Mouse (Mus musculus) G1E-ER4 (cell line): ENCODE results near the gene Gng8. TPM values are rescaled to one million over a fixed set of nuclear protein-coding genes. Genes with fewer than 3 reads are reported as not detected.

Experiments used
- GATA1 ChIP-seq: IDR thresholded peaks from one replicate; pipeline ENCODE4 v1.8.0; 2012; ENCODE audit warnings: low read length, inconsistent platforms
- polyA plus RNA-seq: library from polyadenylated mRNA; stranded (reverse); fragments of >175 nt; gene quantifications from 2 replicates; pipeline ENCODE4 v1.2.3, GENCODE M21; 2012

The Gng8 gene
- not detected in 2 replicates for polyA plus RNA-seq

- no peak for TF ChIP-seq GATA1
Measured at GRCm38 (mm10) chr7:16891641-16892351, at the start of gene Gng8. Gng8 (plus strand) TSS chr7:16891786.

GRCm38 (mm10) chr7:16842645-16843063 lies 48.9 kb upstream of the Gng8 start, which contains the start of gene Prkd2:
Prkd2 (plus strand) TSS chr7:16842902.
- TF ChIP-seq GATA1: no peak

DNA sequence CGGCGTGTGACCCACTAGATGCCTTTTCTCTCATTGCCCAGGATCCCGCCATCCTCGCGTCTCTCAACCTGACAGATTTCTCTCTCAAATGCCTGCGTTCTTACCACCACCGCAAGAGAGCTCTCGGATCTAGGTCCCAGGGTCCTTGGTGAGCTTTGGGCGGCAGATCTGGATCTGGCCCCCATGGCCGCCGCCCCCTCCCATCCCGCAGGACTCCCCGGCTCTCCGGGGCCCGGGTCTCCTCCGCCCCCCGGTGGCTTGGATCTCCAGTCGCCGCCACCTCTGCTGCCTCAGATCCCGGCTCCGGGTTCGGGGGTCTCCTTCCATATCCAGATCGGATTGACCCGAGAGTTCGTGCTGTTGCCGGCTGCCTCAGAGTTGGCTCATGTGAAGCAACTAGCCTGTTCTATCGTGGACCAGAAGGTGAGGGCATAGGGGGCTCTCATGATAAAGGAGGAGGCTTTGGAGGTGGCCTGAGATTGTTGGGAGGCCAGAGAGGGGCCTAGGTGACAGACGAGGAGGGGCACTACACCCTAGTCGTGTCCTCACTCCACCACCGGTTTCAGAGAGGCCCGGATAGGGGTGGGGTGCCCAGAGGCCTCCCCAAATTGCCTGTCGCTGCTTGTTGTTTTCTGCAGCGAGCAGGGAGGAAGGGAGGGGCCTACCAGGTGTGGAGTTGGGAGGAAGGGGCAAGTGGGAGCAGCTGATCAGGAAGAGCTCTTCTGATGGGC lies 48.0 kb upstream of the Gng8 start:
- no peak for TF ChIP-seq GATA1

- TF ChIP-seq GATA1: no peak
Measured at GRCm38 (mm10) chr7:16844696-16845071, 46.9 kb upstream of the Gng8 start.

GRCm38 (mm10) chr7:16845072-16845819 lies 46.3 kb upstream of the Gng8 start:
- TF ChIP-seq GATA1: no peak

GRCm38 (mm10) chr7:16845820-16846167 lies 45.8 kb upstream of the Gng8 start:
- no peak for TF ChIP-seq GATA1

GRCm38 (mm10) chr7:16846775-16847174 lies 44.8 kb upstream of the Gng8 start:
- no peak for TF ChIP-seq GATA1

- TF ChIP-seq GATA1: no peak
Measured at GRCm38 (mm10) chr7:16847507-16847906, 44.1 kb upstream of the Gng8 start.

- no peak for TF ChIP-seq GATA1
Measured at GRCm38 (mm10) chr7:16848579-16848978, 43.0 kb upstream of the Gng8 start.

DNA sequence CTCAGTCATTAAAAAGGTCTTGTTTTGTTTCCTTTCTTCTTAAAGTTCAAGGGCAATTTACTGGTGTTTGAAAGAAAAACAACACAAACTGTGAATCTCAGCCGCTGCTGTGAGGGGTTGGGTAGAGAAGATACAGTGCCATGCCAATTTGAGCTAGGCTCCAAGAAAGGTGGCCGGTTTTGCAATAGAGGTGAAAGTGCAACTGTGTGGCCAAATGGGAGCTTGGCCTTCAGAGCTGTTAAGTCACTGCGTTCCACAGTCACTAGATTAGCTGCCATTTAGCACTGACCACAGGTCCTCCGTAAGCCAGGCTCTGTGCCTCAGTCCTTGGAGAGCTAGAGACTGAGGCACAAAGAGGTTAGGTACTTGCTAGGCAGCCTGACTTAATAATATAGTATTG lies 40.0 kb upstream of the Gng8 start:
- TF ChIP-seq GATA1: no peak

DNA sequence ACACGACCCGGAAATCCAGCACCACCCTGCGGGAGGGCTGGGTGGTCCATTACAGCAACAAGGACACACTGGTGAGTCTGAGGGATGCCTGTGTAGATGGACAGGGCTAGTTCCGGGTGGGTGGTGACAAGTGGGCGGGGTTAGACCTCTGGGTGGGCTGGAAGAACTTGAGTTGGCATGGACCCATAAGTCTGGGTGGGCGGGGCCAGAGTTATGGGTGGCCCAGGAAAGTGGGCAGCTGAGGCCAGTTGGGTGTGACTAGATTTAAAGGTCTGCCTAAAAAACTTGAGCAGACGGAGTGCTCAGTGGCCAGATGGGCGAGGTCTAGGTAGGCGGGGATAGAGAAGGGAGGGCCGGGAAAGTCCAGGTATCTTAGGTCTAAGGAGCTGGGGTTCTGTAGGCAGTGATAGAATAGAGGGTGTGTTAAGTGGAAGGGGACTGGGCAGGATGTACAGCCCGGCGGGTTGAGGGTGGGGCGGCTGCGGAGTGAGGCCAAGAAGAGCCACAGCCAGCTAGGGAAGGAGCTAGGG lies 38.2 kb upstream of the Gng8 start:
- no peak for TF ChIP-seq GATA1

DNA sequence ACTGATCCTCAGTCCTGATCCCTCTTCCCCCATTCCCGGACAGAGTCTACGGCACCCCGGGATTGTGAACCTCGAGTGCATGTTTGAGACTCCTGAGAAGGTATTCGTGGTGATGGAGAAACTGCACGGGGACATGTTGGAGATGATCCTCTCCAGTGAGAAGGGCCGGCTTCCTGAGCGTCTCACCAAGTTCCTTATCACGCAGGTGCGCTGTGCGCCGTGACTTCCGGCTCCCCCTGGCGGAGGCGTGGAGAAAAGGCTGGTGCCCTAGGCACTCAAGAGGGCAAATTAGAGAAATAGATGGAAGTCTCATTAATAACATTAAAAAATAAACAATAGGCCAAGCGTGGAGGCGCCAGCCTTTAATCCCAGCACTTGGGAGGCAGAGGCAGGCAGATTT lies 33.2 kb upstream of the Gng8 start:
- TF ChIP-seq GATA1: no peak

DNA sequence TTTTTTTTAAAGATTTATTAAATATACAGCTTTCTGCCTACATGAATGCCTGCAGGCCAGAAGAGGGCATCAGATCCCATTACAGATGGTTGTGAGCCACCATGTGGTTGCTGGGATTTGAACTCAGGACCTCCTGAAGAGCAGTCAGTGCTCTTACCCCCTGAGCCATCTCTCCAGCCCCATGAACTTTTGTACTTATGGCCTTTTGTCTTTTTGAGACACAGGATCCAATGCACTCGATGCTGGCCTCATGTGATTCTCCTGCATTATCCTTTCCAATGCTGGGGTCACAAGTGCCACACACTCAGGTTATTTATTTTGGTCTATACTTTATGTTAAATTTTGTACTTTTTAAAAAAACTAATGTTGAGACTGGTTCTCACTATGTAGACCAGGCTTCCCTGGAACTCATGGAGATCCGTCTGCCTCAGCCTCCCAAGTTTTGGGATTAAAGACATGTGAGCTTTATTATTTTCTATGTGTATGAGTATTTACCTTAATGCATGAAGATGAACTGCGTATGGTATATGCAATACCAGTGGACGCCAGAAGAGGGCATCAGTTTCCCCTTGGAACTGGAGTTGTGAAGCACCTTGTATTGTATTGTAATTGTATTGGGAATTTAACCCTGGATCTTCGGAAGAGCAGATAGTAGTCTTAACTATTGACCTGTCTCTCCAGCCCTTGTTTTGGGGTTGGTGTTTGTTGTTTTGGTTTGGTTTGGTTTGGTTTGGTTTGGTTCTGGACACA lies 31.5 kb upstream of the Gng8 start:
- no peak for TF ChIP-seq GATA1

- no peak for TF ChIP-seq GATA1
Measured at GRCm38 (mm10) chr7:16867488-16867887, 24.1 kb upstream of the Gng8 start.

- no peak for TF ChIP-seq GATA1
Measured at GRCm38 (mm10) chr7:16869497-16869896, 22.1 kb upstream of the Gng8 start.

DNA sequence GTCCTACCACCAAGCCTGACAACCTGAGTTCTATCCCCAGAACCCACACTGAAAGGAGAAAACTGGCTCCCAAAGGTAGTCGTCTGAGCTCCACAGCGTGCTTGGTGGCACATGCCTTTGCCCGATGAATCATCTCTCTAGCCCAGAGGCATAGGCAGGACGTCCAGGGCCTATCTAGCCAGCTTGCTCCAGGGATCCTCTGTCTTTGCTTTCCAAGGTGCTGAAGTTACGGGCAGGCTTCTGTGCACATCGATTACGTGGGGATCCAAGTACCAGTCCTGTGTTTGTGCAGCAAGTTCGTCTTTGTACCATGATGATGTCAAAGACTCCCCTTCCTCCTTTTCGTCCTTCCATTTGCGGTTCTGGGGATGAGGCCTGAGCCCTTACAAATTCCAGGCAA lies 20.0 kb upstream of the Gng8 start:
- TF ChIP-seq GATA1: no peak
